Mouse (Mus musculus): ENCODE measurements at regions not wholly inside any gene's neighbourhood (a gene's known extent, or its start where the extent isn't known, plus 50 kb on each side); places are given as distances from the start of the nearest gene placed in this dataset.

DNA sequence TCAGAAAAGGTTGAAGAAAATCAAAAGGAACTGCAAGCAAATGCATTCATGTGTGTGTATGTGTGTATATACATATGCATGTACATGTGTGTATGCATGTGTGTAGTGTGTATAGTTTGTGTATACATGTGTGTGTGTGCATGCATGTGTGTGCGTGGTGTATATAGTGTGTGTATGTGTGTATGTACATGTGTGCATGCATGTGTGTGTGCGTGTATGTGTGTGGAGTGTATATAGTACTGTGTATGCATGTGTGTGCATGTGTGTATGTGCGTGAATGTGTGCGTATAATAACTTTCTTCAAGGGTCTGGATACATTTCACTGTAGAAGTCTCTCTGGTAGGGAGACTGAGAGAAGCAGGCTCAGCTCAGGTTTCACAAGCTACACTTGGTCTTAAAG lies 191.1 kb upstream of the Nt5c1b start:
- in situ Hi-C loops (cut with MboI; ENCODE audit: low pct_unique_long_range_greater_than_20kb), result no loop called here
- H3K27me3 ChIP-seq, result no peaks in the 10 kb centered on the region
- ATAC-seq (no peak), DNase-seq (ENCODE audit: low read depth, low spot score) (no peak)
- no peak for TF ChIP-seq CTCF (IDR thresholded peaks at IDR 0.05)
- ChIA-PET CTCF (no interaction called here), POLR2A (no interaction called here)

DNA sequence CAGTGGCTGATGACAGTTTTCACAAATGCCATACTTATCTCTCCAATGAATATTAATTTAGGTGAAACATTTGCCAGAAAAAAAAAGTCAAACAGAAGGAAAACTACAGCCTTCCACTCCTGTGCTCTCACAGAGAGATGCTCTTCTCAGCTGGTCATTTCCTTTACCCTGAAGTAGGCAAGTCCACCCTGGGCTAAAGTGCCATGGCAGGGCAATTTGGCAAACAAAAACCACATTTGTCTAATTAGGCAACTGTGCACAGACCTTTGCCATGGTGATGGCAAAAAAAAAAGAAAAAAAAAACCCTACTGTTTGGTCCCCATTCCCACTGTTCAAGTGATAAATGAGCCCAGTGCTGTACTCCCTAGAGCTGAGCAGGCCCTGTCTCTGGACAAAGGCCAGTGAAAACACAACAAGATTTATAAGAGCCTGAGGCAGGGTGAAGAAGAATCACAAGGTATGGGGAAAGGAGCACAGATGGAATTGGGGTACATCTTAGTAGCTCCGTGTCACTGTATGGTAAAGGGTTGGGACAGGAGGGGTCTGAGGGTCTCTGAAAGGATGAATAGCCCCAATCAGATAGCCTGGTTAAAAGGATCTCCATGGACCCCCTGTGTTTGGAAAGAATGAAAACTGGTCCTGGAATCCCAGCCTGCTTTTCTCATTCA lies 190.5 kb upstream of the Nt5c1b start:
- ChIA-PET POLR2A (no interaction called here), CTCF (no interaction called here)
- no peaks in the 10 kb centered on the region for H3K27me3 ChIP-seq
- peak; percentile 62 for ATAC-seq
- in situ Hi-C loops (cut with MboI; ENCODE audit: low pct_unique_long_range_greater_than_20kb), result no loop called here
- DNase-seq (ENCODE audit: low read depth, low spot score), result no peak
- TF ChIP-seq CTCF (IDR thresholded peaks at IDR 0.05), result no peak

DNA sequence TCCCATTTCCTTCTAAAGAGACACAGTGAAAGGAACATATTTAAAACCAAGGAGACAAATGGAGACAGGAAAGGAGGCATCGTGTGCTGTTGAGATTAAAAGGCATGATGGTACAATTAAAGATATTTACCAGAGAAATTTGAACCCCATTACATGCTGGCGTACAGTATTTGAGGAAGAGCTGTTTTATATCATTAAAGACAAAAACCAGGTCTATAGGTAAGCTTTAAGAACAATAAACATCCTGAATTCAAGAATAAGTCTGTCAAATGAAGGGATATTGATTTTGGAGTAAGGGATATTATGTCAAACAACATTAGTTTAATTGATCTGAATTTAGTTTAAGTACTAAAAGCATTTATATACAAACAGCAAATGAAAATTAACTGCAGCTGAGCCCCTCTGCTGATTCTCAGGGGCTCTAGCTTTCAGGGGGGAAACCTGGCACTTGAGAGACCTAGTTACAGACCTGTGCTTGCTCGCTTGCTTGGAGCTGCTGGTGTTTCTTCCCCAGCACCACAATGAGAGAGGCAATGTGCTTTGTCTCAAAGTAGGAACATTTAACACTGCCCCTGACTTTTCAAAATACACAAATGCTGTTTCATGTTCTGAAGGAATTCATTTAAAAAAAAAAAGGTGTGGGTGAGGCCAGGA lies 189.8 kb upstream of the Nt5c1b start:
- in situ Hi-C loops (cut with MboI; ENCODE audit: low pct_unique_long_range_greater_than_20kb), result no loop called here
- H3K27me3 ChIP-seq, result no peaks in the 10 kb centered on the region
- DNase-seq (ENCODE audit: low read depth, low spot score) (no peak), ATAC-seq (no peak)
- ChIA-PET POLR2A (no interaction called here), CTCF (no interaction called here)
- TF ChIP-seq CTCF (IDR thresholded peaks at IDR 0.05), result no peak

DNA sequence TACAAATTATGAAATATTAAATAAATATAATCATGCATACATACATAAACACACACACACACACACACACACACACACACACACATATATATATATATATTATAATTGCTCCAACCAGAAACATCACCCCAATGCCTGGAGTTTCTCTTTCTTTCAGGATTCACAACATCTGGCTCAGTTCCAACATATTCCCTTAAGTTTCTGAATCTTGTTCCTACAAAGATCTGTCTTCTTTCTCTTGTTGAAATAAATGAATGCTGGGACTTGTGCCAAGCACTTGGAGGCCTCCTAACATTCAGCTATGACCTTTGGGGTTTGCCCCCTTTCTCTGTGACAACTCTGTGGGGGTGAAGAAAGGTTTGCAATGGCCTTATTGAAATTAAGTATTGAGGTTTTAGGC lies 187.2 kb upstream of the Nt5c1b start:
- no peak for TF ChIP-seq CTCF (IDR thresholded peaks at IDR 0.05)
- CTCF ChIA-PET, result interaction anchor here (1.3 kb wide), 1 partner anchor 11 kb away, joined by 3 read pairs; no protein-coding TSS in a partner anchor
- POLR2A ChIA-PET, result no interaction called here
- H3K27me3 ChIP-seq, result no peaks in the 10 kb centered on the region
- in situ Hi-C loops (cut with MboI; ENCODE audit: low pct_unique_long_range_greater_than_20kb), result no loop called here
- no peak for ATAC-seq
- DNase-seq (ENCODE audit: low read depth, low spot score), result no peak

DNA sequence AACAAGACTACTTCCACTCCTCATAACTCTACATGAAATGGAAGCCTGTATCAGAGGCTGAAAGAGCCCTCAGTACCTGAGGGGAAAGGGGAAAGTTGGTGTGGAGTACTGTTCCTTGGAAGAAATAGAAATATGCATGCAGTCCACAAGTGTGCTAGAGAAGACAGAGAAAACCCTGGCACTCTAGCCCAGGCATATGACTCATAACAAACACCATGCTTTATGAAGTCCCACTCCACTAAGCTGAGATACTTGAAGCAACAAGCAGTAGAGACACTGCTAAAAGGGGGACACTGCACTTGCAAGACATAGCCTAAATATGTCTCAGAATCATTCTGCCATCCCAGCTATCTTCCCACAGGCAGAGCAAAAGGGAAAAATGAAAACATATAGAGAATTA lies 183.2 kb upstream of the Nt5c1b start:
- CTCF ChIA-PET, result interaction anchor here (1.2 kb wide), 1 partner anchor 34 kb away, joined by 5 read pairs; no protein-coding TSS in a partner anchor
- DNase-seq (ENCODE audit: low read depth, low spot score), result no peak
- no peak for TF ChIP-seq CTCF (IDR thresholded peaks at IDR 0.05)
- H3K27me3 ChIP-seq, result no peaks in the 10 kb centered on the region
- POLR2A ChIA-PET, result no interaction called here
- ATAC-seq, result no peak
- in situ Hi-C loops (cut with MboI; ENCODE audit: low pct_unique_long_range_greater_than_20kb), result no loop called here

DNA sequence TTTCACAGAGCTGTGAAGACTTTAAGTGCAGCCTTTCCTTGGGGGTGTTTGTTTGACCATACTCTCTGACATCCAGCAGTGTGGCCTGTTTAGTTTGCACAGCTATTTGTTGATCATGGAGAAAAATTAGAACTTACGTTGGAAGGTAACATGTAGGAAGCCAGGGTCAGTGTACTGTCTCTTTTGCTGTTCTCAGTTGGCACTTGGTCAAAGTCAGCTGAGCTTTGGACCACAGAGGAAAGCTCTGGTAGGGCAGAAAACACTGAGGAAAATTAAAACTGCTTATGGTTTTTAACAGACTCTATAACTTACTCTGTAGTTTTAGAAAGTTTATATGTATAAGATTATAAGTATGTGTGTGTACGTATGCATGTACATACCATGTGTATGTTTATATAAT lies 180.0 kb upstream of the Nt5c1b start:
- no peak for TF ChIP-seq CTCF (IDR thresholded peaks at IDR 0.05)
- ATAC-seq (no peak), DNase-seq (ENCODE audit: low read depth, low spot score) (no peak)
- H3K27me3 ChIP-seq, result no peaks in the 10 kb centered on the region
- in situ Hi-C loops (cut with MboI; ENCODE audit: low pct_unique_long_range_greater_than_20kb), result no loop called here
- ChIA-PET CTCF (no interaction called here), POLR2A (no interaction called here)

DNA sequence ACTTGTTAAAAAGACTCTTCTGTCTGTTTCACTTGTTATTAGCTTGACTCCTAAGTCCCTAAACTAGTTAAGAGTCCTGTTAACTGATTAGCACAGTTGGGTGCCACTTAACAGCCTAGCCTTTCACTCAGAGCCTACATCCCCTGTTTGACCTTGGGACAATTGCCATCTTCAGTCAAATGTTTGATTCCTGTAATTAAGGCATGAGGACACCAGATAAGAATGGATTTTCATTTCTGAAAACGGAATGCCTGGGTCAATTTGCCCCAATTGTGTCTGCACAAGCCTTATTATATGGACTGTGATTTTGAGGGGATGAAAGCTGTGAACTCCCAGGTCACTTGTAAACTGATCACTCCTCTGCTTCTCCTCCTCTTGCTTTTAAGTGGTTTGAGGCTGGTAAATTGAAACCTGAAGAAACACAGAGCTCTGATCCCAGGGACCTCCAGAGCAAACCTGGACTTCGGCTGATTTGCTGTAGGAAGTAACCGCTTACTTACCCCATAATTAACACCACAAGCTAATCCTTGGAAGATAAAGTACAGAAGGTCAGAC lies 171.8 kb upstream of the Nt5c1b start:
- DNase-seq (ENCODE audit: low read depth, low spot score), result no peak
- in situ Hi-C loops (cut with MboI; ENCODE audit: low pct_unique_long_range_greater_than_20kb), result no loop called here
- H3K27me3 ChIP-seq, result no peaks in the 10 kb centered on the region
- CTCF ChIA-PET, result interaction anchor here (1.5 kb wide), 1 partner anchor 23 kb away, joined by 3 read pairs; no protein-coding TSS in a partner anchor
- no peak for TF ChIP-seq CTCF (IDR thresholded peaks at IDR 0.05)
- POLR2A ChIA-PET, result no interaction called here
- no peak for ATAC-seq

DNA sequence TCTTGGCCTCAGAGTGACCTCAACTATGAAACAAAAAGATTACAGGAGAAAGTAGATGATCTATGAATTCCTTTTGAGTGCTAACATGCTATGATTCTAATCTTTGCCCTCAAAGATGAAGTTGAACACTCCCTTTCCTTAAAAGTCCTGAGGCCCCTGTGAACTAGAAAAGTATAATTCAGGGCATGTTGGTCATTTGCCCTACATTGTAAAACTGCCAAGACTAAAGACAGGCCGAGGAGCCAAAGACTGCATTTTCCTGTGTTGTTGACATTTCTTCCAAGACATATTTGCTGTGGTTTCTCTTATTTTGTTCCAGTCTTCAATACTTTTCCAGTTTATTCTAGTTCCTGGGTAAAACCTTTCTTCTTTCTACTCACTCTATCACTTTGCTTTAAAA lies 159.9 kb upstream of the Nt5c1b start:
- CTCF ChIA-PET, result no interaction called here

DNA sequence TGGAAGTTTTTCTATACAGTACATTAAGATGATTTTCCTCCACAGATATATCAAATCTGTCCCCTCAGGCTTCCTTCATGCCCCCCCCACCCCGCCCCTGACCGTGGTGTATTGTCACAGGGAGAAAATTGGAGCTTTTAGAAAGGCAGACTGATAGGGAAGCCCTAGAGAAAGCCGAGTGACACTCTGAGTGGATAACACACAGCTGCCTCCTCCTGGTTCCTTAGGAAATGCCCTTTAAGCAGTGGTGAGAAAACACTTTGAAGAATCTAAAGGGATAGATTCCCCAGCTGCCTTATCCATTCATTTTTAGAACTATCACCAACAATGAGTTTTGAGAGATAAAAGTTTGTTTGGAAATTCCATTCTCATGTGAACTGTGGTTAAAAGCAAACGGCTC lies 147.0 kb upstream of the Nt5c1b start:
- CTCF ChIA-PET, result interaction anchor here (0.8 to 2.6 kb wide), 12 partner anchors 88 to 1172 kb away, joined by 3 to 14 read pairs (median 4); partner anchors contain the start of gene Osr1
- no peak for DNase-seq (ENCODE audit: low read depth, low spot score)

More for the DNA sequence above, 159.9 kb upstream of the Nt5c1b start:
- POLR2A ChIA-PET, result interaction anchor here (0.5 kb wide), 1 partner anchor 10 kb away, joined by 5 read pairs; no protein-coding TSS in a partner anchor
- TF ChIP-seq CTCF (IDR thresholded peaks at IDR 0.05), result no peak
- no peak for ATAC-seq
- no peak for DNase-seq (ENCODE audit: low read depth, low spot score)
- H3K27me3 ChIP-seq, result no peaks in the 10 kb centered on the region
- in situ Hi-C loops (cut with MboI; ENCODE audit: low pct_unique_long_range_greater_than_20kb), result no loop called here

DNA sequence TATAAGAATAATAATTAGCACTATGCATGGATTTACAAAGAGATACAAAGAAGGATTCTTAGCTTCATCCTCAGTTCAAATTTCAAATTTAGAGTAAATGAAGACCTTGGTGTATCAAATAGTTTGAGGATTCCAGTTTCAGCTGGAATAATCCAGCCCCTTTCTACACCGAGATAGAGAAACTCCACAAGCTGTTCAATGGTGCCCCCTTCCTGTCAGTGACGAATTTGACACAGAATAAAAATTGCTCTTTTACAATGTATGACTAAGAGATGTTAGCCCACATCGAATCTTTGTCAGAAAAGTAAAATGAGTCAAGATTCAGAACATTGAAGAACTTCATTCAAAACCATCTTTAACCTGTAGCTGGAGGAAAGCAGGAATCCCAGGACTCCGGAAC lies 145.9 kb upstream of the Nt5c1b start:
- POLR2A ChIA-PET, result interaction anchor here (1.0 kb wide), 1 partner anchor 653 kb away, joined by 3 read pairs; no protein-coding TSS in a partner anchor
- H3K27me3 ChIP-seq, result no peaks in the 10 kb centered on the region
- no peak for ATAC-seq
- no peak for DNase-seq (ENCODE audit: low read depth, low spot score)
- TF ChIP-seq CTCF (IDR thresholded peaks at IDR 0.05), result peak; percentile 71
- in situ Hi-C loops (cut with MboI; ENCODE audit: low pct_unique_long_range_greater_than_20kb), result loop anchor here (5.0 to 10.0 kb wide), 5 partner anchors 379 to 1177 kb away; partner anchors contain the start of gene Osr1
- CTCF ChIA-PET, result interaction anchor here (0.8 to 2.6 kb wide), 13 partner anchors 9 to 1071 kb away, joined by 3 to 14 read pairs (median 4); partner anchors contain the start of gene Osr1

More for the DNA sequence above, 147.0 kb upstream of the Nt5c1b start:
- ATAC-seq, result no peak
- in situ Hi-C loops (cut with MboI; ENCODE audit: low pct_unique_long_range_greater_than_20kb), result loop anchor here (5.0 to 10.0 kb wide), 5 partner anchors 378 to 1176 kb away; partner anchors contain the start of gene Osr1
- peak; percentile 55 for TF ChIP-seq CTCF (IDR thresholded peaks at IDR 0.05)
- H3K27me3 ChIP-seq, result no peaks in the 10 kb centered on the region
- POLR2A ChIA-PET, result interaction anchor here (1.0 kb wide), 1 partner anchor 652 kb away, joined by 3 read pairs; no protein-coding TSS in a partner anchor

DNA sequence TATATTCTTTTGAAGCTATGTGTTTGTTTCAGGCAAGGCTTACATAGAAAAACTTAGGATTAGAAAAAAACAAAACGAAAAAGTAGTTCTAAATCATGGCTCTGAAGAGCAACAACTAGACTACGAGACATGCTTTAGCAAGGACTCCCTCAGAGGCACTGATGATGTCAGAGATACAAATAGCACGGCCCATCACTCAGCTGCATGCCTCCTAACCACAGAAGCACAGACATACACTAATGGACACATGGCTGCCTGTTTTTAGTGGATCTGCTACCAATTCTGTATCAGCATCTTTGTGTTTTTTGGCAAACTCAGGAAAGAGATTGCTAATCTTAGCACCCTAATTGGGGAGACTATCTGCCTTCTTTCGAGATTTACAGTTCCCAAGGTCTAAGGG lies 138.6 kb upstream of the Nt5c1b start:
- no peak for TF ChIP-seq CTCF (IDR thresholded peaks at IDR 0.05)
- in situ Hi-C loops (cut with MboI; ENCODE audit: low pct_unique_long_range_greater_than_20kb), result loop anchor here (5.0 kb wide), 2 partner anchors 206 to 306 kb away; no protein-coding TSS in a partner anchor
- DNase-seq (ENCODE audit: low read depth, low spot score), result peak; percentile 31
- H3K27me3 ChIP-seq, result no peaks in the 10 kb centered on the region
- POLR2A ChIA-PET, result no interaction called here
- CTCF ChIA-PET, result no interaction called here
- peak; percentile 82 for ATAC-seq
